Mouse (Mus musculus) lung, embryonic 14.5 days (tissue): ENCODE data around the gene Eif4h. TPM values are rescaled to one million over a fixed set of nuclear protein-coding genes. Genes with fewer than 3 reads are reported as not detected.

Experiments used
- ATAC-seq: fragments of 200-750 bp; cut with Nextera tagmentation; 2 replicates; pipeline ENCODE4 v1.8.0; 2017; ENCODE audit warnings: mild to moderate bottlenecking, moderate TSS enrichment, moderate library complexity; ENCODE audit not compliant: insufficient read depth
- DNase-seq: peaks from one replicate; pipeline ENCODE4 v3.0.0-alpha.2; 2015
- H3K27ac ChIP-seq: fragments of 300-500 bp; sonication (generic); 2 replicates; pipeline ENCODE4 v1.5.1; 2014; ENCODE audit warnings: low read depth, mild to moderate bottlenecking, moderate library complexity
- H3K27me3 ChIP-seq: fragments of 300-500 bp; sonication (generic); 2 replicates; pipeline ENCODE4 v1.6.1; 2014; ENCODE audit warnings: low read length, control low read depth; ENCODE audit not compliant: insufficient read depth
- H3K36me3 ChIP-seq: fragments of 300-500 bp; sonication (generic); 2 replicates; pipeline ENCODE4 v1.6.1; 2014; ENCODE audit warnings: control low read depth; ENCODE audit not compliant: insufficient read depth
- H3K4me1 ChIP-seq: fragments of 300-500 bp; sonication (generic); 2 replicates; pipeline ENCODE4 v1.6.1; 2014; ENCODE audit warnings: antibody characterized with exemption, control low read depth; ENCODE audit not compliant: insufficient read depth
- H3K4me2 ChIP-seq: fragments of 300-500 bp; sonication (generic); 2 replicates; pipeline ENCODE4 v1.6.1; 2014; ENCODE audit warnings: mild to moderate bottlenecking
- H3K4me3 ChIP-seq: fragments of 300-500 bp; sonication (generic); 2 replicates; pipeline ENCODE4 v1.5.1; 2014; ENCODE audit warnings: low read depth, low read length
- H3K9ac ChIP-seq: fragments of 300-500 bp; sonication (generic); 2 replicates; pipeline ENCODE4 v1.6.1; 2014
- H3K9me3 ChIP-seq: fragments of 300-500 bp; sonication (generic); 2 replicates; pipeline ENCODE4 v1.6.1; 2016; ENCODE audit warnings: low read depth, low read length, control low read depth
- CTCF ChIP-seq: IDR thresholded peaks from 2 replicates; pipeline ENCODE4 v1.5.1; 2016; ENCODE audit warnings: antibody characterized with exemption, low read depth
- WGBS: fragments of 180-500 bp; shearing (Covaris S2); extraction: QIAGEN DNeasy Blood & Tissue Kit; methylation state at CpG from one replicate; pipeline ENCODE4 v1.1.7; 2014; 5-methylcytosine and 5-hydroxymethylcytosine counted together
- polyA plus RNA-seq: library from polyadenylated mRNA; unstranded; fragments of >200 nt; fragmentation: Nextera tagmentation; extraction: Ambion mirVana; gene quantifications from 2 replicates; pipeline ENCODE4 v1.2.1, GENCODE M21; 2014

The Eif4h gene
- polyA plus RNA-seq, 1 experiment from 2014 or later: 559 TPM

GRCm38 (mm10) chr5:134647394-134647793 is 8.1 kb upstream of the Eif4h start:
- no peaks in the 10 kb centered on the region for H3K27me3 ChIP-seq
- TF ChIP-seq CTCF: no peak
- H3K4me3 ChIP-seq: no peak overlapping the region
- H3K27ac ChIP-seq: no peak overlapping the region
- H3K4me2 ChIP-seq: no peak overlapping the region
- no peaks in the 10 kb centered on the region for H3K36me3 ChIP-seq
- peaks cover 5% of the 10 kb centered on the region for H3K4me1 ChIP-seq
- DNase-seq: no peak
- no peak for ATAC-seq
- 73% methylated on average over 2 of the region's 2 CpGs for WGBS
- no peak overlapping the region for H3K9ac ChIP-seq
- H3K9me3 ChIP-seq: no peaks in the 10 kb centered on the region

GRCm38 (mm10) chr5:134646461-134646860 is 7.2 kb upstream of the Eif4h start:
- ATAC-seq (no peak), DNase-seq (no peak)
- H3K9ac ChIP-seq: no peak overlapping the region
- H3K27me3 ChIP-seq: no peaks in the 10 kb centered on the region
- H3K4me1 ChIP-seq: peaks cover 5% of the 10 kb centered on the region
- no peaks in the 10 kb centered on the region for H3K9me3 ChIP-seq
- no peaks in the 10 kb centered on the region for H3K36me3 ChIP-seq
- WGBS: 71% methylated on average over 4 of the region's 4 CpGs
- no peak overlapping the region for H3K27ac ChIP-seq
- H3K4me2 ChIP-seq: no peak overlapping the region
- TF ChIP-seq CTCF: 0 out of 2 replicates have a peak, but pooled peaks have one; percentile 2
- H3K4me3 ChIP-seq: no peak overlapping the region

GRCm38 (mm10) chr5:134644643-134645118 is 5.4 kb upstream of the Eif4h start:
- 9% methylated on average over 8 of the region's 8 CpGs for WGBS
- no peaks in the 10 kb centered on the region for H3K9me3 ChIP-seq
- no peak; the same call in 1 of the 2 replicates for TF ChIP-seq CTCF
- H3K9ac ChIP-seq: no peak overlapping the region; the same call in 1 of the 2 replicates
- ATAC-seq (peak; percentile 93), DNase-seq (peak; percentile 97)
- no peaks in the 10 kb centered on the region for H3K27me3 ChIP-seq
- peaks cover 5% of the 10 kb centered on the region for H3K4me1 ChIP-seq
- no peaks in the 10 kb centered on the region for H3K36me3 ChIP-seq
- H3K27ac ChIP-seq: peak overlapping the region; percentile 79
- peak overlapping the region; percentile 21; the same call in 1 of the 2 replicates for H3K4me2 ChIP-seq
- no peak overlapping the region; the same call in 1 of the 2 replicates for H3K4me3 ChIP-seq

- 55% methylated on average over 1 of the region's 1 CpGs for WGBS
- H3K36me3 ChIP-seq: no peaks in the 10 kb centered on the region
- H3K4me1 ChIP-seq: peaks cover 5% of the 10 kb centered on the region
- DNase-seq: peak; percentile 52
- no peaks in the 10 kb centered on the region for H3K27me3 ChIP-seq
- TF ChIP-seq CTCF: peak; percentile 46
- no peak overlapping the region for H3K4me3 ChIP-seq
- no peaks in the 10 kb centered on the region for H3K9me3 ChIP-seq
- H3K27ac ChIP-seq: peak overlapping the region; percentile 79
- no peak overlapping the region; the same call in 1 of the 2 replicates for H3K9ac ChIP-seq
- ATAC-seq: peak; percentile 13; the same call in 1 of the 2 replicates
- H3K4me2 ChIP-seq: peak overlapping the region; percentile 10; the same call in 1 of the 2 replicates
These were observed 4.8 kb upstream of the Eif4h start for GRCm38 (mm10) chr5:134644121-134644520.

GRCm38 (mm10) chr5:134640371-134640770 is 1.1 kb upstream of the Eif4h start:
- no peak overlapping the region for H3K4me3 ChIP-seq
- H3K27me3 ChIP-seq: no peaks in the 10 kb centered on the region
- H3K4me1 ChIP-seq: peaks cover 5% of the 10 kb centered on the region
- no peak overlapping the region for H3K4me2 ChIP-seq
- TF ChIP-seq CTCF: no peak
- DNase-seq: no peak
- H3K36me3 ChIP-seq: peaks cover 13% of the 10 kb centered on the region
- 83% methylated on average over 3 of the region's 3 CpGs for WGBS
- H3K9ac ChIP-seq: no peak overlapping the region
- H3K9me3 ChIP-seq: no peaks in the 10 kb centered on the region
- no peak overlapping the region for H3K27ac ChIP-seq
- no peak for ATAC-seq

- Histone ChIP-seq H3K9ac (peak overlapping the region; percentile 98), H3K27me3 (no peaks in the 10 kb centered on the region)
- peak; percentile 56 for DNase-seq
These were observed 625 bp downstream of the Eif4h start for GRCm38 (mm10) chr5:134638461-134639268.

GRCm38 (mm10) chr5:134637820-134638367 is 1.4 kb downstream of the Eif4h start:
- Histone ChIP-seq H3K4me2 (peak overlapping the region; percentile 88), H3K36me3 (peaks cover 35% of the 10 kb centered on the region), H3K4me3 (peak overlapping the region; percentile 100), H3K27me3 (no peaks in the 10 kb centered on the region), H3K9ac (peak overlapping the region; percentile 98), H3K27ac (0 out of 2 replicates have a peak overlapping the region, but pooled peaks have one; percentile 94), H3K9me3 (no peaks in the 10 kb centered on the region), H3K4me1 (no peaks in the 10 kb centered on the region; the same call in 1 of the 2 replicates)
- no peak for DNase-seq
- no peak for TF ChIP-seq CTCF
- WGBS: 18% methylated on average over 5 of the region's 5 CpGs
- no peak for ATAC-seq

More at GRCm38 (mm10) chr5:134638461-134639268, 625 bp downstream of the Eif4h start:
- ATAC-seq: peak; percentile 74
- H3K4me3 ChIP-seq: peak overlapping the region; percentile 100
- H3K9me3 ChIP-seq: no peaks in the 10 kb centered on the region
- under 1% methylated on average over 85 of the region's 85 CpGs for WGBS
- TF ChIP-seq CTCF: no peak
- peaks cover 29% of the 10 kb centered on the region for H3K36me3 ChIP-seq
- H3K4me2 ChIP-seq: peak overlapping the region; percentile 88
- peak overlapping the region; percentile 94 for H3K27ac ChIP-seq
- H3K4me1 ChIP-seq: no peaks in the 10 kb centered on the region; the same call in none of the 2 replicates
